Mouse (Mus musculus) MEL (cell line): ENCODE measurements at regions not wholly inside any gene's neighbourhood (a gene's known extent, or its start where the extent isn't known, plus 50 kb on each side); places are given as distances from the start of the nearest gene placed in this dataset.

ENCODE experiments used
- POLR2A ChIP-seq, 2 experiments: IDR thresholded peaks; 2 replicates each; pipeline ENCODE4 v1.6.1; 2011 to 2012; ENCODE audit warnings: low read length in 2 of 2, mild to moderate bottlenecking in 2 of 2, control low read depth in 1 of 2, improper control_type of control experiment in 1 of 2, low read depth in 1 of 2, moderate library complexity in 1 of 2; ENCODE audit not compliant: control insufficient read depth in 1 of 2, insufficient read depth in 1 of 2, poor library complexity in 1 of 2
- UBTF ChIP-seq: IDR thresholded peaks from 2 replicates; pipeline ENCODE4 v1.6.1; 2012; ENCODE audit warnings: low read depth, mild to moderate bottlenecking, inconsistent platforms, low read length, improper control_type of control experiment, moderate library complexity, borderline replicate concordance; ENCODE audit not compliant: insufficient read depth

DNA sequence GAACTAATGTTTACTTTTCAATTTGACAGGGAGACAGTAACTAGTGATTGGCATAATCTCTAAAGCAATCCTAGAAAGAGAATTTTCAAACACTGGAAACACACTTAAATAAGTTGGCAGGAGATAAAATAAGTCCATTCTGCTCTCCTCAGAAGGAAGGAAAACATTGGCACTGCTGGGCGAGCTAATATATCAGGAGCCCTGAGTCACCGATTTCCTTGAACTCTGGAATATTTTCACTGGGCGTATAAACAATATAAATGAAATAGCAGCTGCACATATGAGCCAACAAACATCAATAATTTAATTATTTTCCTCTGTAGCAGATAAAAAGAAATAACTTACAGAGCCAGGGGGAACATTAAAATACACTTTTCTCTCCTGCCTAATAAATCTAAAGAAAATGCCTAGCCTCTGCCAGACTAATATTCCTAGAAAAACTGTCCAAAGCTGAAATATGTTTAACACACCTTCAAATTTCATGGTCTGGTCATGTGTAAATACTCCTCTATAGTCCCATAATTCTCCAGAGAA, 608.4 kb upstream of the Pkdcc start:
- TF ChIP-seq POLR2A (IDR thresholded peaks at IDR 0.05; ENCODE audit: control insufficient read depth in 1 of 2, insufficient read depth in 1 of 2, low read depth in 1 of 2, low read length in 2 of 2, poor library complexity in 1 of 2) = no peak
- TF ChIP-seq UBTF = no peak
